Mouse (Mus musculus) midbrain, postnatal 0 days (tissue): ENCODE measurements at regions not wholly inside any gene's neighbourhood (a gene's known extent, or its start where the extent isn't known, plus 50 kb on each side); places are given as distances from the start of the nearest gene placed in this dataset.

Experiments used
- ATAC-seq: fragments of 200-750 bp; cut with Nextera tagmentation; 2 replicates; pipeline ENCODE4 v1.8.0; 2017; ENCODE audit warnings: moderate number of reproducible peaks, mild to moderate bottlenecking, moderate TSS enrichment, moderate library complexity; ENCODE audit not compliant: low FRiP score
- DNase-seq: peaks from one replicate; pipeline ENCODE4 v3.0.0-alpha.2; 2015; ENCODE audit warnings: low spot score
- H3K27ac ChIP-seq: fragments of 300-500 bp; sonication (generic); 2 replicates; pipeline ENCODE4 v1.5.1; 2014; ENCODE audit warnings: low read depth, mild to moderate bottlenecking, low read length, mixed read lengths
- H3K27me3 ChIP-seq: fragments of 300-500 bp; sonication (generic); 2 replicates; pipeline ENCODE4 v1.6.1; 2014; ENCODE audit warnings: low read length, control low read depth, mixed read lengths; ENCODE audit not compliant: insufficient read depth
- H3K36me3 ChIP-seq: fragments of 300-500 bp; sonication (generic); 2 replicates; pipeline ENCODE4 v1.6.1; 2014; ENCODE audit warnings: low read length, control low read depth, mixed read lengths; ENCODE audit not compliant: insufficient read depth
- H3K4me1 ChIP-seq: fragments of 300-500 bp; sonication (generic); 2 replicates; pipeline ENCODE4 v1.6.1; 2014; ENCODE audit warnings: mild to moderate bottlenecking, control low read depth, antibody characterized with exemption, low read length, mixed read lengths; ENCODE audit not compliant: insufficient read depth
- H3K4me2 ChIP-seq: fragments of 300-500 bp; sonication (generic); 2 replicates; pipeline ENCODE4 v1.6.1; 2014; ENCODE audit warnings: low read depth, mild to moderate bottlenecking, low read length, mixed read lengths; ENCODE audit not compliant: poor library complexity, severe bottlenecking
- H3K4me3 ChIP-seq: fragments of 300-500 bp; sonication (generic); 2 replicates; pipeline ENCODE4 v1.5.1; 2014; ENCODE audit warnings: low read depth, mild to moderate bottlenecking, low read length, moderate library complexity
- H3K9ac ChIP-seq: fragments of 300-500 bp; sonication (generic); replicated peaks from 2 replicates; pipeline ENCODE4 v1.6.1; 2014; ENCODE audit warnings: mild to moderate bottlenecking, low read length, moderate library complexity, mixed read lengths; ENCODE audit not compliant: poor library complexity, severe bottlenecking
- H3K9me3 ChIP-seq: fragments of 300-500 bp; sonication (generic); 2 replicates; pipeline ENCODE4 v1.6.1; 2016; ENCODE audit warnings: low read length, control low read depth
- CTCF ChIP-seq: IDR thresholded peaks from 2 replicates; pipeline ENCODE4 v1.5.1; 2016; ENCODE audit warnings: antibody characterized with exemption, mild to moderate bottlenecking
- WGBS: fragments of 180-500 bp; shearing (Covaris S2); extraction: QIAGEN DNeasy Blood & Tissue Kit; methylation state at CpG from one replicate; pipeline ENCODE4 v1.1.7; 2014; 5-methylcytosine and 5-hydroxymethylcytosine counted together

DNA sequence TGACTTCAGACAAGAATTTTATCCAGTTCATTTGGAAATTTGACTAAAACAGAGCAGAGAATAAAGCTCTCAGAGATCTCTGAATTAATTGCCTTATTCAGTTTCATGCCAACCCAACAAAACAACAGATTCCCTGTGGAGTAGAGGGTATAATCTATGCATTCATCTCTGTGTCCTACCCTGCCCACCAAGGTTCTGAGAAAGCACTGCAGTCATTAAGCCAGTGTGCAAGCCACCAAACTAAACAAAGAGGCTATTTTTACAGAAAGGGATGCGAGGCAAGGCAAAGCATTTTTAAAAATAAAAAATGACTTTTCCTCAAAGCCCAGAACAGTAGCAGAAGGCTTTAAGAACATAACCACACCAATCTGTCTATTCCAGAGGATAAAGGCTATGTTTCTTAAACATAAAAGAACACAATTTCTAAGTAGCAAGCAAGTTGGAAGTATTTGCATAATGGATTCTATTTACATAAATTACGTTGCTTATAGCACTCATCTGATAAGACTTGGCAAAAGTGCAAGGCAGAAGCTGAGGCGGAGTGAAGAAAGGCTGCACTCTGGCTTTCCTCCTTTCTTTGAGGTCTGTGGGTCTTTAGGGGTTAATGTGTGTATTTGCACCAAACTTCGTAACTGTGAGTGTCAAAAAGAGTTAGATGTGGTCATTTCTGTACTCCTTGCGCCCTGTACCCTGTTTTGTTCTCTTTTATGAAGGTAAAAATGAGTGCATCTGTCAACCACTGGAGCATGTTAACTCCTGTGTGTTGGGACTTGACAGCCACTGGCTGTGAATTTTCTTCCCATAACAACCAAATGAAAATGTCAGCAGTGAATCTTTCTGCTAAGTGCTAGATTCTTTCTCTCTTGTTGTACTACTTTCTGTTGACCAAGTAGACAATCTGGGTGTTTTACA, 430.6 kb upstream of the Igfbp7 start:
- H3K27me3 ChIP-seq = no peaks in the 10 kb centered on the region
- H3K4me3 ChIP-seq = no peak overlapping the region
- WGBS = 23% methylated on average over 5 of the region's 5 CpGs
- H3K36me3 ChIP-seq = no peaks in the 10 kb centered on the region
- ATAC-seq = no peak
- H3K9ac ChIP-seq = no peak overlapping the region
- no peak for TF ChIP-seq CTCF
- no peak overlapping the region for H3K27ac ChIP-seq
- H3K4me2 ChIP-seq = no peak overlapping the region
- H3K4me1 ChIP-seq = 0 out of 2 replicates have a peak, but pooled peaks cover 3% of the 10 kb centered on the region
- no peaks in the 10 kb centered on the region for H3K9me3 ChIP-seq
- DNase-seq = peak; percentile 72

DNA sequence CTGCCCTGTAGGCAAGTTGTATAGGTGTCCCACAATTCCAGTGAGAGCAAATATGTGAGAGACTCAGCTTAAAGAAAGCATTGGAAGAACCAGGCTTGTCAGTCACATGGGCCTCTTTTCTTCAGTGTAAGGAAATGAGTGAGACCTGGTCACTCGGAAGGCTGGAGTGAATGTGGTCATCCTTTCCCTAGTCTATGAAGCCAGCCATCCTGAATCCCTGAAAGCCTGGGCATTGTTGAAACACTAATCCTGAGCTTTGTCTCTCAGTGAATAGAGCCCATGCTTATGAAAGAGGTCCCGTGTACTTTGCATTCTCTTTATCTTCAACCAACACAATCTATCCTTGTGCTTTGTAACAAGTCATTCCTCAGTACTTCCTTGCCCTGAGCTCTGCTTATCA, 420.1 kb upstream of the Igfbp7 start:
- no peak overlapping the region for H3K27ac ChIP-seq
- H3K4me1 ChIP-seq = no peaks in the 10 kb centered on the region
- H3K4me3 ChIP-seq = no peak overlapping the region
- no peak overlapping the region for H3K9ac ChIP-seq
- no peak for DNase-seq
- ATAC-seq = no peak
- 32% methylated on average over 2 of the region's 2 CpGs for WGBS
- no peaks in the 10 kb centered on the region for H3K36me3 ChIP-seq
- no peaks in the 10 kb centered on the region for H3K27me3 ChIP-seq
- no peaks in the 10 kb centered on the region for H3K9me3 ChIP-seq
- H3K4me2 ChIP-seq = no peak overlapping the region
- no peak for TF ChIP-seq CTCF

DNA sequence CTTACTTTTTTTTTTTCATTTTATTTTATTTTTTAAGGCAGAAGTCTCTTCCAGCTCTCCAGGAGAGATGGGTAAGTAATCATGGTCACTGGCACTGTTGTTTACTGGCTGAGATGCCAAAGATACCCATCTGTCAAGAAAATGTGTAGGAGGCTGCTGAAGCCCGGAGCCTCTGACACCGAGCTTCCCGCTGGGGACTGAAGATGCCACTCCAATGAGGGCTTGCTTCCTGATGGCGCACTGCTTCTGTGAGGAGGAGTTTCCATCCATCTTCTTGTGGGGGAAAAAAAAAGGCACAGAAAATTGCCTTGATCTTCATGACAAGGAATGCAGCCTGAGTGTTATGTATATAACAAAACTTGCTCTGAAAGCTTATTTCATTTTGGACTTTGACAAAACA, 418.2 kb upstream of the Igfbp7 start:
- Histone ChIP-seq H3K27me3 (no peaks in the 10 kb centered on the region), H3K36me3 (no peaks in the 10 kb centered on the region), H3K4me1 (no peaks in the 10 kb centered on the region), H3K4me3 (no peak overlapping the region), H3K9ac (no peak overlapping the region), H3K9me3 (no peaks in the 10 kb centered on the region), H3K4me2 (no peak overlapping the region), H3K27ac (no peak overlapping the region)
- WGBS = 90% methylated on average over 4 of the region's 4 CpGs
- no peak for TF ChIP-seq CTCF
- DNase-seq = peak; percentile 47
- no peak for ATAC-seq

DNA sequence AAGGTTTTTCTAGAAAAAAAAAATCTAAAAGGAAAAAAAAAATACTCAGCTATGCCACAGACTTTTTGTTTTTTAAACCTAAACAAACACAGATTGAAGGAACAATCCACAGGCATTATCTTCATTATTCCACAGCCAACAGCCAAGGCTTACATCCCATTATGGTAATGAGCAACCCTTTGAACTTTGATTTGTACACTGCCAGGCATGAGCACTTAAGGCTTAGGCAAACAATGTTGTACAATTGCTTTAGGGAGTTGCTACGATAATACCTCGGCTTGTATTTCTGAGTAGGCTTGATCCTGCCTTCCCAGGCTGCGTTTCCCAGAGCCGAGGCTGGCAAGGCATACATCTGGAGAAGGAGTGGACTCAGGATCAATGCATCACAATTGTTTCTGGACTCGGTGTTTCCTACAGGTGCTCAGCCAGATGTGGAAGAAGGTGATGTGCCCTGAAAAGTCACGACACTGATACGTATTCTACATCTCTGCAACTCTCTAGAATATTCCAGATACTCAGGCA, 409.0 kb upstream of the Igfbp7 start:
- no peak overlapping the region for H3K27ac ChIP-seq
- TF ChIP-seq CTCF = no peak
- no peak overlapping the region for H3K4me3 ChIP-seq
- H3K36me3 ChIP-seq = no peaks in the 10 kb centered on the region
- ATAC-seq (no peak), DNase-seq (no peak)
- no peak overlapping the region for H3K9ac ChIP-seq
- H3K9me3 ChIP-seq = no peaks in the 10 kb centered on the region
- H3K27me3 ChIP-seq = no peaks in the 10 kb centered on the region
- 32% methylated on average over 7 of the region's 7 CpGs for WGBS
- H3K4me1 ChIP-seq = no peaks in the 10 kb centered on the region
- no peak overlapping the region for H3K4me2 ChIP-seq

DNA sequence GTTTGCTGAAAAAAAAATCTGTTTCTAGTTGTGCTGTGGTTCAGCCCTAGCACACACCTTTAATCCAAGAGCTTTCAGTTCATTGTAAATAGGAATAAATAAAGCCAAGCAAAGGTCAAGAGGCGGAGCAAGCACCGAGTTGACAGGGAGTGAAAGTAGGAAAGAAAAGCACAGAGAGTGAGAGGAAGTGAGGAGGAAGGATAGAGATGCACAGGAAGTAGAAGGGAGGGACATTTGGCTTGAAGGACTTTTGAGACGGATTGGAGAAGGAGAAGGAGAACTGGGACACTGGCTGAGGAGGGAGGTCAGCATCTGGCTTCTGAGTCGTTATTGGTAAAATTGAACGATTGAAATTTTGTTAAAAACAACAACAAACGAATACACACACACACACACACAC, 402.0 kb upstream of the Igfbp7 start:
- Histone ChIP-seq H3K36me3 (no peaks in the 10 kb centered on the region), H3K27me3 (no peaks in the 10 kb centered on the region), H3K4me2 (no peak overlapping the region), H3K4me3 (no peak overlapping the region), H3K27ac (no peak overlapping the region), H3K9ac (no peak overlapping the region), H3K4me1 (no peaks in the 10 kb centered on the region), H3K9me3 (no peaks in the 10 kb centered on the region)
- DNase-seq (no peak), ATAC-seq (no peak)
- TF ChIP-seq CTCF = no peak
- 80% methylated on average over 6 of the region's 6 CpGs for WGBS

DNA sequence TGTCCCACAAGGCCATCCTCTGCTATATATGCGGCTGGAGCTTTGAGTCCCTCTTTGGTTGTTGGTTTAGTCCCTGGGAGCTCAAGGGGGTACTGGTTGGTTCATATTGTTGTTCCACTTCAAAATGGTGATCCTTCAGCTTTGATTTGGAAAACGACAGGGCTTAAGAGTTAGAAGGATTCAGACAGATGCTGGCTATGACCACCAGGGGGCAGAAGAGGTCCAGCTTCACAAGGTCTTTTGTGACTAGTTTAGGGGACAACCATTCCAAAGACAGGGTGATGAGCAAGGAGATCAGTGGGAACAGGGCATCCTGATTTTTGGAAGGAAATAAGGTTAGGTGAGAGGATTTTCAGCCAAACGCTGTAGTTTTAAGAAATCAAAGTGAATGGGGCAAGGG, 399.9 kb upstream of the Igfbp7 start:
- no peak for ATAC-seq
- 31% methylated on average over 3 of the region's 3 CpGs for WGBS
- peak; percentile 94 for TF ChIP-seq CTCF

More for the DNA sequence above, 399.9 kb upstream of the Igfbp7 start:
- no peak overlapping the region for H3K9ac ChIP-seq
- DNase-seq = peak; percentile 92
- no peaks in the 10 kb centered on the region for H3K9me3 ChIP-seq
- no peak overlapping the region for H3K27ac ChIP-seq
- no peak overlapping the region for H3K4me3 ChIP-seq
- no peaks in the 10 kb centered on the region for H3K27me3 ChIP-seq
- no peak overlapping the region for H3K4me2 ChIP-seq
- no peaks in the 10 kb centered on the region for H3K36me3 ChIP-seq
- no peaks in the 10 kb centered on the region for H3K4me1 ChIP-seq
